Mouse (Mus musculus) spleen, postnatal 36 days (tissue): Measurements from ENCODE around the gene Phf13.
"Not testable (repeated sequence)": the region's sequence is repeated elsewhere in the genome, so short reads cannot be mapped to it uniquely, and the experiment has no call there.

Experiments
- DNase-seq, 2 experiments: peaks; one replicate each; pipeline ENCODE4 v3.0.0; 2022; ENCODE audit warnings: low spot score in 2 of 2, mixed read lengths in 1 of 2

Gene Phf13

GRCm38 (mm10) chr4:151996173-151996950 is at the start of gene Phf13:
Gene Phf13, minus strand, starts transcription at chr4:151996258.
- DNase-seq, result peak; percentile 99

GRCm38 (mm10) chr4:152044609-152045008 is 48.6 kb upstream of the Phf13 start:
- no peak for DNase-seq

- DNase-seq, result no peak
These were observed 47.1 kb upstream of the Phf13 start for GRCm38 (mm10) chr4:152043171-152043570.

- peak; percentile 64 for DNase-seq
These were observed 46.0 kb upstream of the Phf13 start for GRCm38 (mm10) chr4:152041924-152042641.

- no peak for DNase-seq
These were observed 43.8 kb upstream of the Phf13 start for GRCm38 (mm10) chr4:152039831-152040310.

- DNase-seq, result peak; percentile 90 to 93
These were observed 43.1 kb upstream of the Phf13 start, which contains the start of gene Nol9 for GRCm38 (mm10) chr4:152038985-152039830. Gene Nol9, plus strand, starts transcription at chr4:152039321.

- no peak for DNase-seq
These were observed 42.3 kb upstream of the Phf13 start, which contains the start of gene Tas1r1 for GRCm38 (mm10) chr4:152038225-152038984. Gene Tas1r1, minus strand, starts transcription at chr4:152038568.

GRCm38 (mm10) chr4:152036464-152036863 is 40.4 kb upstream of the Phf13 start:
- DNase-seq, result not testable (repeated sequence)

GRCm38 (mm10) chr4:152032922-152033321 is 36.9 kb upstream of the Phf13 start:
- DNase-seq, result no peak

- no peak for DNase-seq
These were observed 33.9 kb upstream of the Phf13 start for GRCm38 (mm10) chr4:152029997-152030396.

- DNase-seq, result no peak
These were observed 33.0 kb upstream of the Phf13 start for GRCm38 (mm10) chr4:152029087-152029486.

- no peak for DNase-seq
These were observed 32.4 kb upstream of the Phf13 start for GRCm38 (mm10) chr4:152028456-152028855.

GRCm38 (mm10) chr4:152027524-152027923 is 31.5 kb upstream of the Phf13 start, which contains the start of gene Zbtb48:
Gene Zbtb48, minus strand, starts transcription at chr4:152027671.
- peak; percentile 95 to 97 for DNase-seq

- no peak for DNase-seq
These were observed 30.9 kb upstream of the Phf13 start for GRCm38 (mm10) chr4:152026751-152027508.

GRCm38 (mm10) chr4:152024525-152024924 is 28.5 kb upstream of the Phf13 start:
- DNase-seq, result no peak

GRCm38 (mm10) chr4:152022506-152022905 is 26.4 kb upstream of the Phf13 start:
- DNase-seq, result no peak

- DNase-seq, result no peak
These were observed 25.6 kb upstream of the Phf13 start for GRCm38 (mm10) chr4:152021568-152022097.

GRCm38 (mm10) chr4:152020024-152020423 is 24.0 kb upstream of the Phf13 start:
- no peak for DNase-seq

- DNase-seq, result no peak
These were observed 23.0 kb upstream of the Phf13 start for GRCm38 (mm10) chr4:152019073-152019472.
